Mouse (Mus musculus) neural tube, embryonic 14.5 days (tissue): ENCODE data around the gene Srl. TPM values are rescaled to one million over a fixed set of nuclear protein-coding genes. Genes with fewer than 3 reads are reported as not detected.
A peak's percentile ranks its signal among the peaks of the same experiment; 100 is the strongest.
"Not testable (repeated sequence)": the region's sequence is repeated elsewhere in the genome, so short reads cannot be mapped to it uniquely, and the experiment has no call there.

Source experiments
- ATAC-seq: fragments of 200-750 bp; cut with Nextera tagmentation; 2 replicates; pipeline ENCODE4 v1.8.0; 2017; ENCODE audit warnings: low read depth, mild to moderate bottlenecking, moderate TSS enrichment, moderate library complexity
- H3K27ac ChIP-seq: fragments of 300-500 bp; sonication (generic); 2 replicates; pipeline ENCODE4 v1.5.1; 2014; ENCODE audit warnings: low read depth, mild to moderate bottlenecking, control low read depth, low read length, moderate library complexity, mixed read lengths
- H3K27me3 ChIP-seq: fragments of 300-500 bp; sonication (generic); 2 replicates; pipeline ENCODE4 v1.6.1; 2014; ENCODE audit warnings: low read length; ENCODE audit not compliant: control insufficient read depth, insufficient read depth
- H3K36me3 ChIP-seq: fragments of 300-500 bp; sonication (generic); 2 replicates; pipeline ENCODE4 v1.6.1; 2014; ENCODE audit warnings: low read length, mixed read lengths; ENCODE audit not compliant: control insufficient read depth, insufficient read depth
- H3K4me1 ChIP-seq: fragments of 300-500 bp; sonication (generic); 2 replicates; pipeline ENCODE4 v1.6.1; 2014; ENCODE audit warnings: low read length; ENCODE audit not compliant: control insufficient read depth, insufficient read depth
- H3K4me2 ChIP-seq: fragments of 300-500 bp; sonication (generic); 2 replicates; pipeline ENCODE4 v1.6.1; 2014; ENCODE audit warnings: mild to moderate bottlenecking, low read depth, low read length, control low read depth
- H3K4me3 ChIP-seq: fragments of 300-500 bp; sonication (generic); 2 replicates; pipeline ENCODE4 v1.5.1; 2014; ENCODE audit warnings: low read depth, low read length, control low read depth, mixed read lengths
- H3K9ac ChIP-seq: fragments of 300-500 bp; sonication (generic); replicated peaks from 2 replicates; pipeline ENCODE4 v1.6.1; 2014; ENCODE audit warnings: low read depth, mild to moderate bottlenecking, control low read depth, low read length, mixed read lengths
- H3K9me3 ChIP-seq: fragments of 300-500 bp; sonication (generic); 2 replicates; pipeline ENCODE4 v1.6.1; 2016; ENCODE audit warnings: low read length; ENCODE audit not compliant: control insufficient read depth
- WGBS: fragments of 180-500 bp; shearing (Covaris S2); extraction: QIAGEN DNeasy Blood & Tissue Kit; methylation state at CpG from one replicate; pipeline ENCODE4 v1.1.7; 2014; 5-methylcytosine and 5-hydroxymethylcytosine counted together
- polyA plus RNA-seq: library from polyadenylated mRNA; unstranded; fragments of >200 nt; fragmentation: Nextera tagmentation; extraction: Ambion mirVana; gene quantifications from 2 replicates; pipeline ENCODE4 v1.2.1, GENCODE M21; 2014

Srl gene
- polyA plus RNA-seq, result 22.7 and 30.7 TPM in 2 replicates

DNA sequence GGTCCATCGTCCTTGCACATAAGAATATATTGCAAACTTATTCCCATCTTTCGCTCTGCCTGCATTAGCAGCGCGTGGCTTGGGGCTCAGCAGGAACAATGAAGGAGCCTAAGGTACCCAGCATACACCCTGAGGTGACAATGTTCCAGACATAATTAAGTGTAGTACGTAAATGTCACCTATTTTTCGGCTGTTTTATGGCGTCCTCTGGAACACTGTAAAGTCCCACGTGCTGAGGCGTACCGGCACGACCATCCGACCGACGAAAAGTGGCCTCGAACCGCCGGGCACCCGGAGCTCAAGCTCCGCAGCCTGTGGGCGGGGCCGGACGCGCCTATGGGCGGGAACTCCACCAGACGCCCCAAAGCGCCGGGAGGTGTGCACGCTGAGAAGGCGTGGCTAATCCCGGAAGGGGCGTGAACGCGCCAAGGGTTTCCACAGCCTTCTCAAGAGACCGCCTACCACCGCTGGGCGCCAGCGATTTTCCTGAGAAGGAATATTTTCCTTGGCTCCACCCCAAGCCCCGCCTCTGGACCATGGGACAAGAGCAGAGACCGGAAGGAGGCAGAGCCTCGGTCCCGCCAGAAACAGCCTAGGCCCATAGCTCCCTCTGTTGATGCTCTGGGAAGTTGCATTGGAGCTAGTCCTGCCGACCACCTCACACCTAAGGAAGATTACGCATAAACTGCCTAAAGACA lies at the start of gene Srl:
TSS of gene Srl (minus strand) at position 316 of the 698 bp plus-strand sequence.
- ATAC-seq, result peak; percentile 95
- no peaks in the 10 kb centered on the region for H3K36me3 ChIP-seq
- peak within 1 kb of the TSS; percentile 22; the same call in 1 of the 2 replicates for H3K27ac ChIP-seq
- H3K4me3 ChIP-seq, result peak within 1 kb of the TSS; percentile 45
- H3K9me3 ChIP-seq, result no peaks in the 10 kb centered on the region
- peak within 1 kb of the TSS; percentile 46 for H3K9ac ChIP-seq
- H3K27me3 ChIP-seq, result no peaks in the 10 kb centered on the region
- H3K4me2 ChIP-seq, result peak within 1 kb of the TSS; percentile 52
- no peaks in the 10 kb centered on the region; the same call in 1 of the 2 replicates for H3K4me1 ChIP-seq
- WGBS, result 1% methylated on average over 43 of the region's 43 CpGs

DNA sequence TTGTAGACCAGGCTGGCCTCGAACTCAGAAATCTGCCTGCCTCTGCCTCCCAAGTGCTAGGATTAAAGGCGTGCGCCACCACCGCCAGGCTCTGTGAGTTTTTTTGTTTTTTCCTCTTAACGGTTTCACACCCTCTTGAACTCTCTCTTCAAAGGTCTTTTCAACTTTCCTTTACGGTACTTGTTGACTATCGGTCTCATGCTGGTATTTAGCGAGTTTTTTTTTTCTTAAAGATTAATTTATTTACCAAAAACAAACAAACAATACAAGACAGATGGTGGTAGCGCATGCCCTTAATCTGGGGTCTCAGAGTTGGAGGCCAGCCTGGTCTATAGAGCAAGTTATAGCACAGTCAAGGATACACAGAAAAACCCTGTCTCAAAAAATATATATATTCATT lies 48.6 kb upstream of the Srl start:
- H3K4me3 ChIP-seq, result no peak overlapping the region
- no peak overlapping the region for H3K9ac ChIP-seq
- H3K36me3 ChIP-seq, result no peaks in the 10 kb centered on the region
- no peaks in the 10 kb centered on the region for H3K9me3 ChIP-seq
- no peak overlapping the region for H3K4me2 ChIP-seq
- no peak for ATAC-seq
- no peak overlapping the region for H3K27ac ChIP-seq
- no peaks in the 10 kb centered on the region for H3K27me3 ChIP-seq
- H3K4me1 ChIP-seq, result peaks cover 13% of the 10 kb centered on the region
- 95% methylated on average over 9 of the region's 9 CpGs for WGBS

DNA sequence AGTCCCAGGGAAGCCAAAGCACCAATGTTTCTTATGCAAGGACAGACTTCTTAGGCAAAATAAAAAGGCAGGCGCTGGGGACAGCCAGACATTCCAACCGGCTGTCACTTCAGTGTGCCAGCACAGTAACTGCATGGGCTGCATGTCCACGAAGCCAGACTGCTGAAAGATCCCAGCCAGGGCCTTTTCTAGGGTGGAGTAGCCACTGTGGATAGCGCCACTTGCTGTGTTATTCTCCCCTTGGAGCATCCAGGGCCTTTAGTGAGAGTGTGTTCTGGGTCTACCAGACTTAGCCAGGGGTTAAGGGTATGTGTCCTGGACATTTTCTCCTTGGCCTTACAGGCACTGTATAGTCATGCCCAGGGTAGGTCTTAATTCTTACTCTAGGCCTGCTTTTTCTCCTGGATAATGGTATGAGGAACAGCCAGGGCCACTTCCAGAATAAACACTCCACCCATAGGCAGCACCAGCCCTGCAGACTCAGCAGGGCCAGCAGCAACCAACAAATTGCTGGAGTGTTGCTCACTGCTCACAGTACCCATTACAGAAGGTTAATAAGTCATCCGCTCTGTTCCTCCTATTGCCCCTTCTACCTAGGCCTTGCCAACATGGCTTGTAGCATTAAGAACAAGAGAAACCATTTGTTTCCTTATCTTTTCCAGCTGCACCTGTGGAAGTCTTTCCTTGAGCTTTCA lies 46.0 kb upstream of the Srl start:
- ATAC-seq, result no peak
- Histone ChIP-seq H3K4me3 (no peak overlapping the region), H3K9ac (no peak overlapping the region), H3K4me2 (no peak overlapping the region; the same call in 1 of the 2 replicates), H3K36me3 (no peaks in the 10 kb centered on the region), H3K9me3 (no peaks in the 10 kb centered on the region), H3K27ac (peak overlapping the region; percentile 69), H3K27me3 (no peaks in the 10 kb centered on the region), H3K4me1 (peaks cover 10% of the 10 kb centered on the region)
- 51% methylated on average over 5 of the region's 5 CpGs for WGBS

DNA sequence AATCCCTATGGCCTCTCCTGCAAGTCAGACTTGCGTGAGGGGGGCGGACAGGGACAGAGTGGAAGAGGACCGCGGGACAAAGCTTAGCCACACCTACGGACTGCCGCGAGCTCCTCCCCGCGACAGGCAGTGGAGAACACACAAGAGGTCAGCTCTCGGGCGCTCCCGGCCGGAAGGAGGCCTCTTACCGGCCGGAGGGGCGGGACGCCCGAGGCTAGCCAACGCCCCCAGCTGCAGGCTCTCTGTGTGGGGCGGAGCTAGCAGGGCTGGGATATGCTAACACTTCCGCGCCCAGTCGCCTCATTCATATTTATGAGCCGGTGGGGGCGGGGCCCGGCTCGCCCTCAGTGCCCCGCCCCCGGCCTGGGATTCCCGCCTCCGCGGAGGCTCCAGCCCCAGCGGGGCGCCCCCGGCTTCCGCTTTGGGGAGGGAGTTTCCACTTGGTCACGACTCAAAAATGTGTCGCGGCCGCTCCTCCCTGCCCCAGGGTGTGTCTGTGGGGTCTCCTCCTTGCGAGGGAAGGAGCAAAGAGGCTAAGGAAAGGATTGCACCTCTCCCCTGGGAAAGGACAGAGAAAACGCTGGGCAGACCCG lies 45.0 kb upstream of the Srl start:
- H3K36me3 ChIP-seq, result no peaks in the 10 kb centered on the region
- peak overlapping the region; percentile 69 for H3K27ac ChIP-seq
- peak overlapping the region; percentile 59 for H3K4me2 ChIP-seq
- H3K4me3 ChIP-seq, result peak overlapping the region; percentile 44
- ATAC-seq, result peak; percentile 97
- no peaks in the 10 kb centered on the region for H3K9me3 ChIP-seq
- peaks cover 5% of the 10 kb centered on the region for H3K4me1 ChIP-seq
- H3K27me3 ChIP-seq, result no peaks in the 10 kb centered on the region
- WGBS, result under 1% methylated on average over 40 of the region's 43 CpGs
- H3K9ac ChIP-seq, result peak overlapping the region; percentile 51

DNA sequence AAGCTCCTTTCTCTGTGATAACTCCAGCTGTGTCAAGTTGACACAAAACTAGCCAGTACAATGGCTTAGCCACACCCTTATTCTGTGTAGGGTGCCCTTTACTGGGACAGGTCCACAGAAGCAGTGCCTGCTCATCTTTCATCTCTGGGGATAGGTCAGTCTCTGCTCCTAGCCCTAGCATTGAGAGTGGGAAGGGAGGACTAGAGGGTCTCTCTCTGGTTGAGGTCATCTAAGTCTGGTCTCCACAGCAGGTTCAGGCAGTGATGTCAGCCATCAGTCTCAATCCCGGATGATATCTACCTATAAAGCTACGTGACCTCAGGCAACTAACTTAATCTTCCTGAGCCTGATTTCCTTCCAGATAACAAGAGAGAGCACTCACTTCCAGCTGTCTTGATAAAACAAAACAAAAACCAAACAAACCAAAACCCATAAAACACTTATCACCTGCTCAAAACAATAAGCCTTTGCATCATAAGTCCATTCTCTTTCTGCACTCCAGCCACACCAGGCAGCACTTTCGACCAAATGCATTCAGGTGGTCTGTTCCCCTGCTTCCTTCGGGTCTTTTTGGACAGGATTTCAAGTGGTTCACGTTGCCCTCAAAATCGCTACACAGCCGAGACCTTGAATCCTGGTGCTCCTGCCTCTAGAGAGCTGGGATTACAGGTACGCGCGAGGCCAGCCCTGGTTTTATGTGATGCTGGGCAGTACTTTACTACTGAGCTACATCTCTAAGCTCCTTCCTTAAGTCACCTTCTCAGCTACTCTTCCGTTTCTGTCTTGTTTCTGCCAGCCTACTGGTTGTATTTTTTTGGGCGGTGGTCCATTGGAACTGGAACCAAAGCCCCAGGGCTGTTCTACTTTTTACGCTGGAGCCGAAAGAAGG lies 44.3 kb upstream of the Srl start:
- peak; percentile 33 for ATAC-seq
- WGBS, result 10% methylated on average over 14 of the region's 14 CpGs

DNA sequence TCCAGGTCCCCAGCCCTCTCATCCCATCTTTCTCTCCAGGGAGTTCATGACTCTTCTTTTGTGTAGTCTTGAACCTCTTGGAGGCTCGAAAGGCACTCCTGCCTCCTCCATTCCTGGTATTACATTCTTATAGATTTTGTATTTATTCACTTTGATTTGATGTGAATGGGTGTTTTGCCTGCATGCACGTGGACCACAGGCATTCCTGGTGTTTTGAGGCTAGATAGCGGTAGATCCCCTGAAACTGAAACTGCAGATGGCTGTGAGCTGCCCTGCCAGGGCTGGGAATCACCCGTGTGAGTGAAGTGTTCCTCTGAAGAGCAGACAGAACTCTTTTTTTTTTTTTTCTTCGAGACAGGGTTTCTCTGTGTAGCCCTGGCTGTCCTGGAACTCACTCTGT lies 42.8 kb upstream of the Srl start:
- no peak for ATAC-seq
- no peak overlapping the region for H3K9ac ChIP-seq
- H3K9me3 ChIP-seq, result no peaks in the 10 kb centered on the region
- no peak overlapping the region for H3K4me2 ChIP-seq
- no peaks in the 10 kb centered on the region for H3K27me3 ChIP-seq
- WGBS, result 79% methylated on average over 5 of the region's 5 CpGs
- no peak overlapping the region for H3K27ac ChIP-seq
- no peaks in the 10 kb centered on the region for H3K36me3 ChIP-seq
- no peak overlapping the region for H3K4me3 ChIP-seq
- peaks cover 5% of the 10 kb centered on the region for H3K4me1 ChIP-seq

More for the DNA sequence above, 44.3 kb upstream of the Srl start:
- Histone ChIP-seq H3K27me3 (no peaks in the 10 kb centered on the region), H3K9me3 (no peaks in the 10 kb centered on the region), H3K36me3 (no peaks in the 10 kb centered on the region), H3K4me3 (peak overlapping the region; percentile 44), H3K4me1 (peaks cover 5% of the 10 kb centered on the region), H3K9ac (peak overlapping the region; percentile 51), H3K27ac (peak overlapping the region; percentile 69), H3K4me2 (peak overlapping the region; percentile 59)

DNA sequence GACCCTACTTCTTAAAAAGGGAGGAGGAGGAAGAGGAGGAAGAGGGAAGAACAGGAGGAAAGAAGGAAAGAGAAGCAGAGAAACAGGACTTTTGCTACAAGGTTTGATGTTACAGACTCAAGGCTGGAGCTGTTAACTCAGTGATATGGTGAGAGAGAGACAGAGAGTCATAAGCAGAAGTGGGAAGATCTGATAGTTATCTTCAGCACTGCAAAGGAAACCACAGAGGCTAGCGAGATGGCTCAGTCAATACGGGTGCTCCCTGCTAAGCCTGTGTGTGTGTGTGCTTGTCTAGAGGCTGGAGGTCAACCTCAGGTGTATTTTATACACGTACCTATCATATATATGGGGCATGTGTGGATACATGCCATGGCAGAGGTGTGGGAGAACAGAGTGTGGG lies 42.2 kb upstream of the Srl start:
- no peak overlapping the region for H3K4me3 ChIP-seq
- no peaks in the 10 kb centered on the region for H3K27me3 ChIP-seq
- H3K9ac ChIP-seq, result no peak overlapping the region
- no peak overlapping the region for H3K4me2 ChIP-seq
- no peaks in the 10 kb centered on the region for H3K9me3 ChIP-seq
- no peak for ATAC-seq
- H3K27ac ChIP-seq, result no peak overlapping the region
- 87% methylated on average over 3 of the region's 3 CpGs for WGBS
- H3K36me3 ChIP-seq, result no peaks in the 10 kb centered on the region
- peaks cover 5% of the 10 kb centered on the region for H3K4me1 ChIP-seq

DNA sequence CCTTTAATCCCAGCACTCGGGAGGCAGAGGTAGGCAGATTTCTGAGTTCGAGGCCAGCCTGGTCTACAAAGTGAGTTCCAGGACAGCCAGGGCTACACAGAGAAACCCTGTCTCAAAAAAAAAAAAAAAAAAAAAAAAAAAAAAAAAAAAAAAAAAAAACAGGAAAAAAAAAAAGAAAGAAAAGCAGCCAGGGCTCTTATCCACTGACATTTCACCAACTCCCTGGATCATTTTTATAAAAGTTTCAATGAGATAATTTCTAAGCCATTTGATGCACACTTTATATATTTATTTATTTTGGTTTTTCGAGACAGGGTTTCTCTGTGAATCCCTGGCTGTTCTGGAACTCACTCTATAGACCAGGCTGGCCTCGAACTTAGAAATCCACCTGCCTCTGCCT lies 39.6 kb upstream of the Srl start:
- H3K4me3 ChIP-seq, result not testable (repeated sequence)

More for the DNA sequence above, 39.6 kb upstream of the Srl start:
- WGBS, result 86% methylated on average over 4 of the region's 4 CpGs
- H3K9me3 ChIP-seq, ATAC-seq, H3K27ac ChIP-seq, H3K4me1 ChIP-seq, H3K36me3 ChIP-seq, H3K27me3 ChIP-seq, H3K9ac ChIP-seq, H3K4me2 ChIP-seq: not testable (repeated sequence)
